Mouse (Mus musculus) thymus, adult 2 months (tissue): Measurements from ENCODE around the gene Acsl3.

Experiments
- CTCF ChIP-seq: fragments of 200-500 bp; IDR thresholded peaks from 2 replicates; pipeline ENCODE4 v1.5.1; 2012; ENCODE audit warnings: mild to moderate bottlenecking, control low read depth, low read length, moderate library complexity, borderline replicate concordance; ENCODE audit not compliant: control insufficient read depth, poor library complexity, insufficient read depth; ENCODE audit errors: extremely low read depth
- POLR2A ChIP-seq: fragments of 200-500 bp; IDR thresholded peaks from 2 replicates; pipeline ENCODE4 v1.6.1; 2012; ENCODE audit warnings: mild to moderate bottlenecking, low read length, control low read depth, moderate library complexity; ENCODE audit not compliant: control insufficient read depth, poor library complexity, insufficient read depth; ENCODE audit errors: extremely low read depth

GRCm38 (mm10) chr1:78701740-78702139, 44.1 kb downstream of the Acsl3 start:
- TF ChIP-seq CTCF: no peak
- no peak for TF ChIP-seq POLR2A
